Mouse (Mus musculus) neural tube, embryonic 14.5 days (tissue): Measurements from ENCODE around the gene Tmem161a. TPM values are rescaled to one million over a fixed set of nuclear protein-coding genes. Genes with fewer than 3 reads are reported as not detected.

Experiments
- ATAC-seq: fragments of 200-750 bp; cut with Nextera tagmentation; 2 replicates; pipeline ENCODE4 v1.8.0; 2017; ENCODE audit warnings: low read depth, mild to moderate bottlenecking, moderate TSS enrichment, moderate library complexity
- H3K27ac ChIP-seq: fragments of 300-500 bp; sonication (generic); 2 replicates; pipeline ENCODE4 v1.5.1; 2014; ENCODE audit warnings: low read depth, mild to moderate bottlenecking, control low read depth, low read length, moderate library complexity, mixed read lengths
- H3K27me3 ChIP-seq: fragments of 300-500 bp; sonication (generic); 2 replicates; pipeline ENCODE4 v1.6.1; 2014; ENCODE audit warnings: low read length; ENCODE audit not compliant: control insufficient read depth, insufficient read depth
- H3K36me3 ChIP-seq: fragments of 300-500 bp; sonication (generic); 2 replicates; pipeline ENCODE4 v1.6.1; 2014; ENCODE audit warnings: low read length, mixed read lengths; ENCODE audit not compliant: control insufficient read depth, insufficient read depth
- H3K4me1 ChIP-seq: fragments of 300-500 bp; sonication (generic); 2 replicates; pipeline ENCODE4 v1.6.1; 2014; ENCODE audit warnings: low read length; ENCODE audit not compliant: control insufficient read depth, insufficient read depth
- H3K4me2 ChIP-seq: fragments of 300-500 bp; sonication (generic); 2 replicates; pipeline ENCODE4 v1.6.1; 2014; ENCODE audit warnings: mild to moderate bottlenecking, low read depth, low read length, control low read depth
- H3K4me3 ChIP-seq: fragments of 300-500 bp; sonication (generic); 2 replicates; pipeline ENCODE4 v1.5.1; 2014; ENCODE audit warnings: low read depth, low read length, control low read depth, mixed read lengths
- H3K9ac ChIP-seq: fragments of 300-500 bp; sonication (generic); replicated peaks from 2 replicates; pipeline ENCODE4 v1.6.1; 2014; ENCODE audit warnings: low read depth, mild to moderate bottlenecking, control low read depth, low read length, mixed read lengths
- H3K9me3 ChIP-seq: fragments of 300-500 bp; sonication (generic); 2 replicates; pipeline ENCODE4 v1.6.1; 2016; ENCODE audit warnings: low read length; ENCODE audit not compliant: control insufficient read depth
- WGBS: fragments of 180-500 bp; shearing (Covaris S2); extraction: QIAGEN DNeasy Blood & Tissue Kit; methylation state at CpG from one replicate; pipeline ENCODE4 v1.1.7; 2014; 5-methylcytosine and 5-hydroxymethylcytosine counted together
- polyA plus RNA-seq: library from polyadenylated mRNA; unstranded; fragments of >200 nt; fragmentation: Nextera tagmentation; extraction: Ambion mirVana; gene quantifications from 2 replicates; pipeline ENCODE4 v1.2.1, GENCODE M21; 2014

Gene Tmem161a
- polyA plus RNA-seq, 1 experiment from 2014 or later, result 28.3 TPM

- Histone ChIP-seq H3K4me1 (peaks cover 21% of the 10 kb centered on the region), H3K36me3 (peaks cover 30% of the 10 kb centered on the region), H3K4me2 (no peak overlapping the region), H3K9ac (no peak overlapping the region), H3K27me3 (no peaks in the 10 kb centered on the region), H3K9me3 (no peaks in the 10 kb centered on the region), H3K27ac (no peak overlapping the region), H3K4me3 (no peak overlapping the region)
- WGBS, result 77% methylated on average over 4 of the region's 4 CpGs
- no peak for ATAC-seq
These were observed 35.6 kb upstream of the Tmem161a start for GRCm38 (mm10) chr8:70136591-70136990.

- no peak overlapping the region for H3K27ac ChIP-seq
- no peaks in the 10 kb centered on the region for H3K9me3 ChIP-seq
- 83% methylated on average over 4 of the region's 4 CpGs for WGBS
- no peak for ATAC-seq
- H3K27me3 ChIP-seq, result no peaks in the 10 kb centered on the region
- peaks cover 18% of the 10 kb centered on the region for H3K4me1 ChIP-seq
- peaks cover 40% of the 10 kb centered on the region for H3K36me3 ChIP-seq
- H3K9ac ChIP-seq, result no peak overlapping the region
- 0 out of 2 replicates have a peak overlapping the region, but pooled peaks have one; percentile 60 for H3K4me3 ChIP-seq
- H3K4me2 ChIP-seq, result peak overlapping the region; percentile 81
These were observed 34.3 kb upstream of the Tmem161a start for GRCm38 (mm10) chr8:70137890-70138289.

GRCm38 (mm10) chr8:70139026-70139857, 32.9 kb upstream of the Tmem161a start, which contains the start of the genes Rfxank, Borcs8 and Mef2b:
Gene Rfxank (minus strand): TSS chr8:70139154.
Gene Borcs8 (plus strand): TSS chr8:70139499.
Gene Mef2b (plus strand): TSS chr8:70139711.
- peak within 1 kb of the TSS; percentile 60 for H3K4me3 ChIP-seq
- peak within 1 kb of the TSS; percentile 81 for H3K4me2 ChIP-seq
- H3K36me3 ChIP-seq, result peaks cover 27% of the 10 kb centered on the region
- peaks cover 18% of the 10 kb centered on the region for H3K4me1 ChIP-seq
- no peaks in the 10 kb centered on the region for H3K27me3 ChIP-seq
- H3K27ac ChIP-seq, result peak within 1 kb of the TSS; percentile 82
- peak; percentile 97 for ATAC-seq
- under 1% methylated on average over 46 of the region's 46 CpGs for WGBS
- no peaks in the 10 kb centered on the region for H3K9me3 ChIP-seq
- H3K9ac ChIP-seq, result peak within 1 kb of the TSS; percentile 63

- H3K27me3 ChIP-seq, result no peaks in the 10 kb centered on the region
- WGBS, result 15% methylated on average over 9 of the region's 9 CpGs
- H3K4me1 ChIP-seq, result peaks cover 18% of the 10 kb centered on the region
- peak overlapping the region; percentile 60 for H3K4me3 ChIP-seq
- H3K9me3 ChIP-seq, result no peaks in the 10 kb centered on the region
- peaks cover 23% of the 10 kb centered on the region for H3K36me3 ChIP-seq
- peak overlapping the region; percentile 81 for H3K4me2 ChIP-seq
- H3K27ac ChIP-seq, result peak overlapping the region; percentile 82
- no peak for ATAC-seq
- H3K9ac ChIP-seq, result peak overlapping the region; percentile 63
These were observed 32.2 kb upstream of the Tmem161a start for GRCm38 (mm10) chr8:70139981-70140380.

- no peak for ATAC-seq
- H3K4me2 ChIP-seq, result no peak overlapping the region
- WGBS, result 87% methylated on average over 7 of the region's 7 CpGs
- no peak overlapping the region for H3K9ac ChIP-seq
- no peaks in the 10 kb centered on the region for H3K4me1 ChIP-seq
- peaks cover 14% of the 10 kb centered on the region for H3K36me3 ChIP-seq
- H3K4me3 ChIP-seq, result no peak overlapping the region
- H3K27me3 ChIP-seq, result no peaks in the 10 kb centered on the region
- no peaks in the 10 kb centered on the region for H3K9me3 ChIP-seq
- no peak overlapping the region for H3K27ac ChIP-seq
These were observed 24.2 kb upstream of the Tmem161a start for GRCm38 (mm10) chr8:70147678-70148607.

GRCm38 (mm10) chr8:70150158-70150557, 22.0 kb upstream of the Tmem161a start:
- H3K27me3 ChIP-seq, result no peaks in the 10 kb centered on the region
- WGBS, result 18% methylated on average over 13 of the region's 13 CpGs
- no peak overlapping the region for H3K4me3 ChIP-seq
- no peaks in the 10 kb centered on the region for H3K4me1 ChIP-seq
- peaks cover 10% of the 10 kb centered on the region; the same call in 1 of the 2 replicates for H3K36me3 ChIP-seq
- no peak; the same call in 1 of the 2 replicates for ATAC-seq
- no peak overlapping the region for H3K9ac ChIP-seq
- no peaks in the 10 kb centered on the region for H3K9me3 ChIP-seq
- H3K4me2 ChIP-seq, result no peak overlapping the region
- H3K27ac ChIP-seq, result no peak overlapping the region

- H3K4me3 ChIP-seq, result no peak overlapping the region
- peak; percentile 91 for ATAC-seq
- H3K4me2 ChIP-seq, result no peak overlapping the region; the same call in 1 of the 2 replicates
- WGBS, result 18% methylated on average over 22 of the region's 22 CpGs
- no peak overlapping the region for H3K9ac ChIP-seq
- H3K27ac ChIP-seq, result no peak overlapping the region
- no peaks in the 10 kb centered on the region for H3K9me3 ChIP-seq
- no peaks in the 10 kb centered on the region for H3K27me3 ChIP-seq
- H3K36me3 ChIP-seq, result no peaks in the 10 kb centered on the region
- H3K4me1 ChIP-seq, result no peaks in the 10 kb centered on the region
These were observed 19.5 kb upstream of the Tmem161a start for GRCm38 (mm10) chr8:70152537-70153257.

- Histone ChIP-seq H3K9ac (no peak overlapping the region), H3K4me1 (no peaks in the 10 kb centered on the region), H3K9me3 (no peaks in the 10 kb centered on the region), H3K4me2 (no peak overlapping the region), H3K4me3 (no peak overlapping the region), H3K36me3 (no peaks in the 10 kb centered on the region), H3K27ac (no peak overlapping the region), H3K27me3 (no peaks in the 10 kb centered on the region)
- 92% methylated on average over 1 of the region's 1 CpGs for WGBS
- no peak for ATAC-seq
These were observed 14.8 kb upstream of the Tmem161a start for GRCm38 (mm10) chr8:70157240-70157800.
